Mouse (Mus musculus): ENCODE results near the gene Slc1a7. TPM values are rescaled to one million over a fixed set of nuclear protein-coding genes. Genes with fewer than 3 reads are reported as not detected.

The Slc1a7 gene
- not detected in 2 replicates for polyA plus RNA-seq (2016; fragmentation: Nextera tagmentation; extraction: Ambion mirVana)

DNA sequence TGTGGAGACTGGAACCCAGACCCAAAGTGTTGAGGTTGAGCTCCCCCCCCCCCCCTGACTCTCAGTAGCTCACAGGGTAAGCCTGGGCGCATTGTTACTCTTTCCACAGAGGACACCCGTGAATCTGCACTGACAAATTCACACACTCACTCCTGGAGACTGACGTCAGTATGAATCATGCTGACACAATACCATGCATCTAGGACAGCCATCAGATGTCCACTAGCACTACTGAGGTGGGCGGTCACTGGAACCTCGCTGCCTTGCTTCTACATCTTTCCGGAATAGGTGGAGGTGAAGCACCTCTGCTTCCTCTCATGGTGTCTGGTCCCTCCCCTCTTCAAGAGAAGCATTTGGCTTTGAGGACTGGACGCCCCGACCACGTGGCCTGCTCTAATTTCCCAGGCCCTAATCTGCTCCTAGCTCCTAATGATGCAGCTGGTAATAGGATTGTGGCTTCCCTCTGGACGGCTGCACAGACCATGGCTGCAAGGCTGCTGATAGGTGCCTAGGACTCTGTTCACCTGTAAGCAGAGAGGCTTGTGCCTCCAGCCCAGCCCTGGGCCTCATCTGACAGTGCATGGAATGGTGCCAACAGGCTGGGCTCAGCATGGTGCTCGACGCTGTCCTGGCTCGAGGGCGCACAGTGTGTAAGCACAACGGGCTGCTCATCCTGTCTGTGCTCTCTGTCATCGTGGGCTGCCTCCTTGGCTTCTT lies at the start of gene Slc1a7:
Gene Slc1a7 (plus strand): TSS at position 367 of the 717 bp plus-strand sequence.
- Histone ChIP-seq H3K36me3 (no peaks in the 10 kb centered on the region), H3K27ac (no peak within 1 kb of the TSS), H3K27me3 (ENCODE audit: low read depth, poor library complexity, severe bottlenecking) (no peaks in the 10 kb centered on the region), H3K4me1 (peaks cover 16% of the 10 kb centered on the region), H3K9me3 (replicated peaks) (no peaks in the 10 kb centered on the region), H3K4me3 (no peak within 1 kb of the TSS)
- WGBS = 84% methylated on average over 16 of the region's 16 CpGs
- no peak for DNase-seq (ENCODE audit: low spot score)

DNA sequence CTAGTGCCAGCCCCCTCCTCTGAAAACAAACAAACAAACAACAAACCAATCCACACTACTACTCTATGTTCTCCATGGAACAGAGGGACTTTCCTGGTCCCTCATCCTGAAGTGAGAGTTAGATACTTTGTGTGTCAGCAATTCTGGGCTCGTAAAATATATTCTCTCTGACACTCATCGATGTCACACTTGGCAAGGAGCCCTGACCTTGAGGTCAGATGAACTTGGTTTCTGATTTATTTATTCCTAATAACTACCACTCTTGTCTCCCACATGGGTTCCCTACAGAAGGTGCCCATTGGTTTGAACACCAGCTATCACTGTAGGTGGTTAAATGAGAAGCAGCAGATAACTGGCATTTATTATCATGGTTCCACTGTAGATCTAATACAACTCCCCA lies 47.8 kb upstream of the Slc1a7 start:
- no peaks in the 10 kb centered on the region for H3K9me3 ChIP-seq (replicated peaks)
- H3K27ac ChIP-seq = no peak overlapping the region
- H3K4me3 ChIP-seq = no peak overlapping the region
- no peaks in the 10 kb centered on the region for H3K27me3 ChIP-seq (ENCODE audit: low read depth, poor library complexity, severe bottlenecking)
- 98% methylated on average over 2 of the region's 2 CpGs for WGBS
- peaks cover 14% of the 10 kb centered on the region for H3K4me1 ChIP-seq
- DNase-seq (ENCODE audit: low spot score) = no peak
- peaks cover 9% of the 10 kb centered on the region; the same call in 1 of the 2 replicates for H3K36me3 ChIP-seq

DNA sequence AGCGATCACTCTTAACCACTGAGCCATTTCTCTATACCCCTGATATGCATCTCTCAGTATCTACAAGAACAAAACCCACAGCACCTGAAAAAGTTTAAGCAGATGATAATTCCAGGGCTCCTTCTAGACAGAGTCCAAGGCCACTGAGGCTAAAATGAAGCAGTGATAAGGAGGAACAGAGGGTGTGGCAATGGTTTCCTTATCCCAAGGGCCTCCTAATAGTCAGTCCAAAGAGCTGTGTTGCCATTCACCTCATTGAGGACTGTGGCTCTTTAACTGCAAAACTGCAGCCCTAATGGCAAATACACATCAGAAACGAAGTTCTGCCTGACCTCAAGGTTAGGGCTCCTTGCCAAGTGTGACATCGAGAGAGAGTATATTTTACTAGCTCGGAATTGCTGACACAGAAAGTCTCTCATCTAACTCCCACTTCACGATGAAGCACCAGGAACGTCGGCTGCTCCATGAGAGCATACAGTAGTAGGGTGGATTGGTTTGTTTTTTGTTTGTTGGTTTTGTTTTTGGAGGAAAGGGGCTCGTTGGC lies 46.9 kb upstream of the Slc1a7 start:
- Histone ChIP-seq H3K9me3 (replicated peaks) (no peaks in the 10 kb centered on the region), H3K4me1 (peaks cover 14% of the 10 kb centered on the region), H3K27ac (no peak overlapping the region), H3K36me3 (peaks cover 9% of the 10 kb centered on the region; the same call in 1 of the 2 replicates), H3K4me3 (no peak overlapping the region), H3K27me3 (ENCODE audit: low read depth, poor library complexity, severe bottlenecking) (no peaks in the 10 kb centered on the region)
- DNase-seq (ENCODE audit: low spot score) = no peak
- WGBS = 91% methylated on average over 8 of the region's 8 CpGs

DNA sequence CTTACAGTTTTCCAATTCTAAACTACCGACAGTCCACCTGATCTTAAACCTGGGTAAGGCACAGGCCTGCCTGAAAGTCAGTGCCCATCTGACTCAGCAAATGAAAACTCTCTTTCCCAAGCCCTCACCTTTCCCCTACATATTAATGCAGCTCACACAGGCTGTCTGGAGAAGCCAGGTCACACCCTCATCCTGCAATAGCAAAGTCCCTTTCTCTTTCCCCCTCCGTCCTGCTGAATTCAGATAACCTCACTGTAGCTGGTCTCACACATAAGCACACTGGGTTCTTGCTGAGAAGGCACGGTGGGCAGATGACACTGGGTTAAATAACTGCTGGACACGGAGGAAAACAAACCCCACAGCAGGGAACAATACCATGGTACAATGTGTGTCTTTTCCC lies 46.2 kb upstream of the Slc1a7 start:
- Histone ChIP-seq H3K36me3 (peaks cover 9% of the 10 kb centered on the region; the same call in 1 of the 2 replicates), H3K9me3 (replicated peaks) (no peaks in the 10 kb centered on the region), H3K27ac (no peak overlapping the region), H3K4me1 (peaks cover 14% of the 10 kb centered on the region), H3K27me3 (ENCODE audit: low read depth, poor library complexity, severe bottlenecking) (no peaks in the 10 kb centered on the region), H3K4me3 (no peak overlapping the region)
- no peak for DNase-seq (ENCODE audit: low spot score)
- 83% methylated on average over 4 of the region's 4 CpGs for WGBS

DNA sequence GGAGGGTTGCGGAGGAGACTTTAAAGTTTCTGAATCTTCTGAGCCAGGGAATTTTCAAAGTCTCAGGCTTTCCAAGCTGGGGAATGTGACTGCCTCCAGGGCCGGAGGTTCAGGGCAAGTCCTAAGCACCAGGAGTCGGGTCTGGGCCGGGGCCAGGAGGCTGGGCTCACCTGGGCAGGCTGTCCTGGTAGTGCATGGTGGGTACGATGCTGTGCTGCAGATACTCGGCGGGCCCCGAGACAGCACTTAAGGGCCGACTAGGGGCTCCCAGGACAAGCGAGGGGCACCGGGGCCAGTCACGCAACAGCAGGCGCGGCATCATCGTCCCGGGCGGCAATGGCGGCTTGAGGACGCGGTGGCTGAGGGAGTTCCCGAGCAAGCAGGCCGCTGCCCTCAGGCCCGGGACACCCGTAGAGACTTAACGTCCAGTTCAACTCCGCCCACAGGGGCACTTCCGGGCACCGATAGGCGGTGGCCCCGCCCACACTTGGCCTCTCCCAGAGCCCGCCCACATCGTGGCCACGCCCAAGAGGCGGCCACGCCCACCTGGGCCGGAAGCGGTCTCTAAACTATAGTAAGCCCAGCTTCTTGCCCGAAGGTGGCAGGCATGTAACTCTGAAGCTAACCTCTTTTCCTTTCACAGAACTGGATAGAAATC lies 44.9 kb upstream of the Slc1a7 start, which contains the start of gene Cpt2:
Gene Cpt2 (minus strand): TSS at position 466 of the 658 bp plus-strand sequence.
- peaks cover 9% of the 10 kb centered on the region; the same call in 1 of the 2 replicates for H3K36me3 ChIP-seq
- H3K27me3 ChIP-seq (ENCODE audit: low read depth, poor library complexity, severe bottlenecking) = no peaks in the 10 kb centered on the region
- no peaks in the 10 kb centered on the region for H3K9me3 ChIP-seq (replicated peaks)
- peaks cover 14% of the 10 kb centered on the region for H3K4me1 ChIP-seq
- peak within 1 kb of the TSS; percentile 87 for H3K4me3 ChIP-seq
- peak within 1 kb of the TSS; percentile 93 for H3K27ac ChIP-seq
- 2% methylated on average over 38 of the region's 38 CpGs for WGBS
- DNase-seq (ENCODE audit: low spot score) = peak; percentile 98

DNA sequence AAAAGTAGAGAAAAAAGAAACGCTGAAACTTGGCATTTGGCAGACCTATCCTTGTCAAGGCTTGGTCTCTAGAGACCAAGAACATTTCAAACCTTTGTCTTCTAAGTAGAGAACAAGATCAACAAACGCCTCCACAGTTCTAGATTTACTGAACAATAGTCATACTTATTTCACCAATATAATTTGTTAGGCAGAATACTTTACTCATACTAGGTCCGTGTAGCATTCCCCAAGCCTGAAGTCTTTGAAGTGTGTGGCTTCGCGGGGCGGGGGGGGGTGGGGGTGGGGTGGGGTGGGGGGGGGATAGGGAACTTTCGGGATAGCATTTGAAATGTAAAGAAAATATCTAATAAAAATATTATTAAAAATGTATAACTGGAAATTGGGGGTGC lies 44.3 kb upstream of the Slc1a7 start:
- H3K4me3 ChIP-seq = peak overlapping the region; percentile 87
- no peaks in the 10 kb centered on the region for H3K9me3 ChIP-seq (replicated peaks)
- 53% methylated on average over 7 of the region's 7 CpGs for WGBS
- H3K36me3 ChIP-seq = peaks cover 9% of the 10 kb centered on the region; the same call in 1 of the 2 replicates
- peak overlapping the region; percentile 93 for H3K27ac ChIP-seq
- H3K27me3 ChIP-seq (ENCODE audit: low read depth, poor library complexity, severe bottlenecking) = no peaks in the 10 kb centered on the region
- no peak for DNase-seq (ENCODE audit: low spot score)
- peaks cover 14% of the 10 kb centered on the region for H3K4me1 ChIP-seq

DNA sequence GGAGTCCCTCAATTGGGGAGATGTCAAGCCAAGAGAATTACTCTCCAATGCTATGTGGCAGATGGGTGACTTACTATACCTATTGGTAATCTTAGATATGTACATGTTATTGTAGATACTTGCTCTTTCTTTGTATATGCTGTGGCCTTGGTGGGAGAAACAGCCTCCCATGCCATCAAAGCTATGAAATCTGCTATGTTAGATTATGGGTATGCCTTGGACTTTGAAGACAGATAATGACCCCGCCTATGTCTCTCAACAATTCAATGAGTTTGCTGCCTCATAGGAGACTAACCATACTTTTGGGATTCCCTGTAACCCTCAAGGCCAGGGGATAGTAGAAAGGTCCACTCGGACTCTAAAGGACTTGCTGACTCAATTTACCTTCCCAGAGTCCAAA lies 39.9 kb upstream of the Slc1a7 start:
- DNase-seq (ENCODE audit: low spot score) = no peak
- no peaks in the 10 kb centered on the region for H3K9me3 ChIP-seq (replicated peaks)
- H3K36me3 ChIP-seq = no peaks in the 10 kb centered on the region
- no peaks in the 10 kb centered on the region for H3K4me1 ChIP-seq
- H3K4me3 ChIP-seq = no peak overlapping the region
- no peaks in the 10 kb centered on the region for H3K27me3 ChIP-seq (ENCODE audit: low read depth, poor library complexity, severe bottlenecking)
- WGBS = 74% methylated on average over 2 of the region's 2 CpGs
- no peak overlapping the region for H3K27ac ChIP-seq

DNA sequence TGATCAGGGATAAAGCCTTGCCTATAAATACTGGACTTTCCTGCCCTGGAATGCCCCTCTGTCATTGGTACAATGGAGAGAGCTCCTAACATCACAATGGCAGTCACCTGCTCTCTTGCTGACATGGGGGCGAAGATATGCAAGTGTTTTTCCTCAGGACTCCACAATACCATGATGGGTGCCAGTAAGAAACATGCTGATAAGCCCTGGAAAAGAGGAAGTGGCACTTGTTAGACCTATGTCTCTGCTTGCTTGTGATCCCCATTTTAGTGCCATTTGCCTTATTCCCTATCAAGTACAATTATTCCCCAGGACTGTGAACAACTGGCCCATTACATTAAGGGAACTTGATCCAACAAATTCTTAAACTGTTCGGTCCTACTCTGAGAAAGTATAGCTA lies 39.4 kb upstream of the Slc1a7 start:
- Histone ChIP-seq H3K36me3 (no peaks in the 10 kb centered on the region), H3K4me3 (no peak overlapping the region), H3K9me3 (replicated peaks) (no peaks in the 10 kb centered on the region), H3K27me3 (ENCODE audit: low read depth, poor library complexity, severe bottlenecking) (no peaks in the 10 kb centered on the region), H3K4me1 (no peaks in the 10 kb centered on the region), H3K27ac (no peak overlapping the region)
- 85% methylated on average over 2 of the region's 2 CpGs for WGBS
- DNase-seq (ENCODE audit: low spot score) = no peak

DNA sequence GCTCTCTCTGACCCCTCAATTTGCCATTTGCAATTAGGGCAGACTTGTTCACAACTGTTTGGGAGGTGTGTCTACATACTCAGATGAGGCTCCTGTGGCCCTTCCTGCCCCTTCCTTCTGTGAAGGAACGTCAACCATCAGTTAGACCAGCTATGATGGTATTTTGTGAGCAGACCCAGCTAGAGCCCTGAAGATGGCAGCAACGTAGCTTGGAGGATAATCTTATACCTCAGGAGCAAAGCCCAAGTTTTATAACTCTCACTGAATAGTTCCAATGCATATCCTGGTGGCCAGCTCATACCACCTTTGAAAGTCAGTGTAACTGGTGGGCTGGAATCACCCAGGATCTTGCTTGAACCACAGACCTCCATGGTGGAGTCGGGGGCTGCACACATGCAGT lies 36.7 kb upstream of the Slc1a7 start:
- Histone ChIP-seq H3K9me3 (replicated peaks) (no peaks in the 10 kb centered on the region), H3K36me3 (no peaks in the 10 kb centered on the region), H3K4me3 (no peak overlapping the region), H3K4me1 (no peaks in the 10 kb centered on the region), H3K27ac (no peak overlapping the region), H3K27me3 (ENCODE audit: low read depth, poor library complexity, severe bottlenecking) (no peaks in the 10 kb centered on the region)
- no peak for DNase-seq (ENCODE audit: low spot score)
- WGBS = 77% methylated on average over 3 of the region's 3 CpGs

DNA sequence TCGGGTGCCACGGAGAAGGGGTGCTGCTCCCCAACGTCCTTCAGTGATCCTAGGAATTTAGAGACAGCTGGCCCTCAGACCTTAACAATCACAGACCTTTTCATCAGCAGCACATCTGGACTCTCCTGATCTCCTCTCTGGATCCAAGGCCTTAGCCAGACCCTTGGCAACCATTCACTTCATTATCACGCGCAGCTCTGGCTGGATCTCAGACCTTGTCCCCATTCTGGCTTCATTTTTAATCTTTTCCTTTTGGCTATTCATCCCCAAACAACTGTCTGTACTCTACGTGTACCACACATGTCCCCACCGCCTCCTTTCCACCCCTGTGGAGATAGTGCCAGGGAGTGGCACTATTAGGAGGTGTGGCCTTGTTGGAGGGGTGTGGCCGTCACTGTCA lies 34.9 kb upstream of the Slc1a7 start:
- Histone ChIP-seq H3K4me3 (no peak overlapping the region), H3K27ac (no peak overlapping the region), H3K27me3 (ENCODE audit: low read depth, poor library complexity, severe bottlenecking) (no peaks in the 10 kb centered on the region), H3K4me1 (no peaks in the 10 kb centered on the region), H3K9me3 (replicated peaks) (no peaks in the 10 kb centered on the region), H3K36me3 (no peaks in the 10 kb centered on the region)
- DNase-seq (ENCODE audit: low spot score) = no peak
- 84% methylated on average over 8 of the region's 8 CpGs for WGBS

DNA sequence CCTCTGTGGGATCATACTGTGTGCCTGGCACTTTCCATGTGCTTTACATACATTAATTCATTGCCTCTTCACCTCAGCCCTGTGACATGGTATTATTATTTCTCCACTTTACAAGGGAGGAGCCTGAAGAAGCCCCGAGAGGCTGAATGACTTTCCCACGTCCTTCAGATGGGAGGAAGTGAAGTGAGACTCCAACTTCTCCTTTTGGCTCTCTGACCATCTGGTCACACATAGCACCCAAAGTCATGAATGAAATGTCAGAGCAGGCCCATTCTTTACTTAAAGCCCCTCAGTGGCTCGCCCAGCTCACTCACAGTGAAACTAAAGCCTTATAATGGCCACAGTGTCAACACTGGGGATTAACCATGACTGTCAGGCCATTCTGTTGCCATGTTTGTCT lies 32.9 kb upstream of the Slc1a7 start:
- Histone ChIP-seq H3K27ac (no peak overlapping the region), H3K4me1 (no peaks in the 10 kb centered on the region), H3K4me3 (no peak overlapping the region), H3K36me3 (no peaks in the 10 kb centered on the region), H3K27me3 (ENCODE audit: low read depth, poor library complexity, severe bottlenecking) (no peaks in the 10 kb centered on the region), H3K9me3 (replicated peaks) (no peaks in the 10 kb centered on the region)
- 64% methylated on average over 3 of the region's 3 CpGs for WGBS
- no peak for DNase-seq (ENCODE audit: low spot score)

DNA sequence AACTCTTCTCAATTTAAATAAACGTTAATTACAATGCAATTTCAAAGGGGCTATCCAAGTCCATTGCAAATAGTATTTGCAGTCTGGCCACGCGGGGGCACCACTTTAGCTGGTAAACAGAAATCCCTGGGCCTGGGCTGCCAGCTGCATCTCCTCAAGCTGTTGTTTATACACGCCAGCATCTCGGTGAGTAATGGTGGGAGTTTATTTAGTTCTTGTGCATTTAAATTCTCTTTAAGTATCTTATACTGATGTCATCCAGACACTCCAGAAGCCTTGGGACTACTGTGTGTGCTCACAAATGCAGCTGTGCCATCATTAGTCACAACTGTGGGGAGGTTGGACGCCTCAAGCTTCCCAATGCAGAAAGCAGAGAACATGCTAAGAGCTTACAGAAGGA lies 30.8 kb upstream of the Slc1a7 start:
- no peaks in the 10 kb centered on the region for H3K27me3 ChIP-seq (ENCODE audit: low read depth, poor library complexity, severe bottlenecking)
- WGBS = 29% methylated on average over 6 of the region's 6 CpGs
- no peak overlapping the region for H3K4me3 ChIP-seq
- no peak overlapping the region for H3K27ac ChIP-seq
- DNase-seq (ENCODE audit: low spot score) = peak; percentile 74
- no peaks in the 10 kb centered on the region for H3K4me1 ChIP-seq
- H3K9me3 ChIP-seq (replicated peaks) = no peaks in the 10 kb centered on the region
- H3K36me3 ChIP-seq = no peaks in the 10 kb centered on the region

DNA sequence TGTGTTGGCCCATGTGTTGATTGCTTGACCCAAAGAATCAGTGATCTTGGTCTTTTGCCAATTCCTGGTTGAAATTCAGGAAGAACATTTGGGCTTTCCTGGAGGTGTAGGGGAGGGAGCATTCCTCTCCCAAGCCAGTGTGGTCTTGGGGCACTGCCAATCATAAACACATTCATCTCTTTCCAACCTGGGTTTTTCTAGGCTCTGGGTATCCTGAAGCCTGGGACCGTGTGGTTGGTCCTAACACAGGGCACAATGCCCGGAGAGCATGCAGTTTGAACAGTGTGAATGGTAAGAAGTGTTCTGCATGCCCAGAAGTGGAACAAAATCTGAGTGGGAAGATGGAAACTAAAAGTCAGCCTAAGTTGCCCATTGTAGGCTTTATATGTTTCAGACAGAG lies 30.0 kb upstream of the Slc1a7 start:
- 93% methylated on average over 2 of the region's 2 CpGs for WGBS

More for the DNA sequence above, 30.0 kb upstream of the Slc1a7 start:
- Histone ChIP-seq H3K4me1 (no peaks in the 10 kb centered on the region), H3K27me3 (ENCODE audit: low read depth, poor library complexity, severe bottlenecking) (no peaks in the 10 kb centered on the region), H3K36me3 (no peaks in the 10 kb centered on the region), H3K9me3 (replicated peaks) (no peaks in the 10 kb centered on the region), H3K27ac (no peak overlapping the region), H3K4me3 (no peak overlapping the region)
- no peak for DNase-seq (ENCODE audit: low spot score)
